Mouse (Mus musculus): Measurements from ENCODE around the gene Olfr978. TPM values are rescaled to one million over a fixed set of nuclear protein-coding genes. Genes with fewer than 3 reads are reported as not detected.
"Not testable (repeated sequence)": the region's sequence is repeated elsewhere in the genome, so short reads cannot be mapped to it uniquely, and the experiment has no call there.

Gene Olfr978
- not detected in 2 replicates for polyA plus RNA-seq (2014; fragmentation: Nextera tagmentation; extraction: Ambion mirVana)

GRCm38 (mm10) chr9:39991813-39992212, at the start of gene Olfr978:
Olfr978 (plus strand) TSS chr9:39992113.
- H3K4me3 ChIP-seq (ENCODE audit: low read depth, low read length), result no peak within 1 kb of the TSS
- H3K9me3 ChIP-seq (ENCODE audit: control insufficient read depth, low read length), result no peaks in the 10 kb centered on the region
- ATAC-seq (replicated peaks; ENCODE audit: low FRiP score) (no peak), DNase-seq (ENCODE audit: low spot score) (no peak)
- H3K27me3 ChIP-seq (replicated peaks; ENCODE audit: control insufficient read depth, insufficient read depth, low read length), result no peaks in the 10 kb centered on the region
- H3K4me2 ChIP-seq, result no peak within 1 kb of the TSS
- no peak within 1 kb of the TSS for H3K27ac ChIP-seq (ENCODE audit: low read depth, low read length)
- no peak within 1 kb of the TSS for H3K9ac ChIP-seq (ENCODE audit: low read depth, low read length)
- no peaks in the 10 kb centered on the region for H3K36me3 ChIP-seq (ENCODE audit: control insufficient read depth, insufficient read depth, low read length)
- H3K4me1 ChIP-seq (replicated peaks; ENCODE audit: control insufficient read depth, insufficient read depth, low read length), result no peaks in the 10 kb centered on the region
- 81% methylated on average over 2 of the region's 2 CpGs for WGBS

GRCm38 (mm10) chr9:39951946-39952345, 40.0 kb upstream of the Olfr978 start, which contains the start of gene Olfr975:
Olfr975 (minus strand) TSS chr9:39952046.
- H3K9me3 ChIP-seq (ENCODE audit: control insufficient read depth, low read length), result no peaks in the 10 kb centered on the region
- H3K36me3 ChIP-seq (ENCODE audit: control insufficient read depth, insufficient read depth, low read length), result no peaks in the 10 kb centered on the region
- no peaks in the 10 kb centered on the region for H3K4me1 ChIP-seq (replicated peaks; ENCODE audit: control insufficient read depth, insufficient read depth, low read length)
- WGBS, result 54% methylated on average over 1 of the region's 1 CpGs
- no peak within 1 kb of the TSS for H3K9ac ChIP-seq (ENCODE audit: low read depth, low read length)
- H3K27me3 ChIP-seq (replicated peaks; ENCODE audit: control insufficient read depth, insufficient read depth, low read length), result no peaks in the 10 kb centered on the region
- no peak within 1 kb of the TSS for H3K27ac ChIP-seq (ENCODE audit: low read depth, low read length)
- no peak for ATAC-seq (replicated peaks; ENCODE audit: low FRiP score)
- no peak within 1 kb of the TSS for H3K4me2 ChIP-seq
- no peak within 1 kb of the TSS for H3K4me3 ChIP-seq (ENCODE audit: low read depth, low read length)
- DNase-seq (ENCODE audit: low spot score), result no peak

- not testable (repeated sequence) for DNase-seq (ENCODE audit: low spot score); H3K27ac ChIP-seq (ENCODE audit: low read depth, low read length); H3K9ac ChIP-seq (ENCODE audit: low read depth, low read length); H3K4me2 ChIP-seq; H3K4me3 ChIP-seq (ENCODE audit: low read depth, low read length); H3K4me1 ChIP-seq (replicated peaks; ENCODE audit: control insufficient read depth, insufficient read depth, low read length); H3K36me3 ChIP-seq (ENCODE audit: control insufficient read depth, insufficient read depth, low read length); H3K27me3 ChIP-seq (replicated peaks; ENCODE audit: control insufficient read depth, insufficient read depth, low read length); H3K9me3 ChIP-seq (ENCODE audit: control insufficient read depth, low read length); ATAC-seq (replicated peaks; ENCODE audit: low FRiP score)
- WGBS, result 82% methylated on average over 7 of the region's 9 CpGs
Measured at GRCm38 (mm10) chr9:39961033-39961432, 30.9 kb upstream of the Olfr978 start, which contains the start of gene Olfr976. Olfr976 (minus strand) TSS chr9:39961133.

- H3K27me3 ChIP-seq (replicated peaks; ENCODE audit: control insufficient read depth, insufficient read depth, low read length); H3K4me2 ChIP-seq; H3K9me3 ChIP-seq (ENCODE audit: control insufficient read depth, low read length); H3K4me3 ChIP-seq (ENCODE audit: low read depth, low read length); H3K9ac ChIP-seq (ENCODE audit: low read depth, low read length); H3K4me1 ChIP-seq (replicated peaks; ENCODE audit: control insufficient read depth, insufficient read depth, low read length); H3K36me3 ChIP-seq (ENCODE audit: control insufficient read depth, insufficient read depth, low read length); ATAC-seq (replicated peaks; ENCODE audit: low FRiP score); H3K27ac ChIP-seq (ENCODE audit: low read depth, low read length); DNase-seq (ENCODE audit: low spot score): not testable (repeated sequence)
- WGBS, result 76% methylated on average over 1 of the region's 1 CpGs
Measured at GRCm38 (mm10) chr9:39976581-39977145, 15.2 kb upstream of the Olfr978 start.

GRCm38 (mm10) chr9:40003365-40003764, 11.5 kb downstream of the Olfr978 start, which contains the start of gene Olfr979:
Olfr979 (minus strand) TSS chr9:40003465.
- Histone ChIP-seq H3K9ac (ENCODE audit: low read depth, low read length) (no peak within 1 kb of the TSS), H3K4me1 (replicated peaks; ENCODE audit: control insufficient read depth, insufficient read depth, low read length) (no peaks in the 10 kb centered on the region), H3K4me3 (ENCODE audit: low read depth, low read length) (no peak within 1 kb of the TSS), H3K36me3 (ENCODE audit: control insufficient read depth, insufficient read depth, low read length) (no peaks in the 10 kb centered on the region), H3K27ac (ENCODE audit: low read depth, low read length) (no peak within 1 kb of the TSS), H3K27me3 (replicated peaks; ENCODE audit: control insufficient read depth, insufficient read depth, low read length) (no peaks in the 10 kb centered on the region), H3K4me2 (no peak within 1 kb of the TSS), H3K9me3 (ENCODE audit: control insufficient read depth, low read length) (no peaks in the 10 kb centered on the region)
- ATAC-seq (replicated peaks; ENCODE audit: low FRiP score), result no peak
- no peak for DNase-seq (ENCODE audit: low spot score)
- WGBS, result 87% methylated on average over 1 of the region's 1 CpGs

- Histone ChIP-seq H3K36me3 (ENCODE audit: control insufficient read depth, insufficient read depth, low read length) (no peaks in the 10 kb centered on the region), H3K9me3 (ENCODE audit: control insufficient read depth, low read length) (no peaks in the 10 kb centered on the region), H3K4me2 (no peak within 1 kb of the TSS), H3K4me1 (replicated peaks; ENCODE audit: control insufficient read depth, insufficient read depth, low read length) (no peaks in the 10 kb centered on the region), H3K27me3 (replicated peaks; ENCODE audit: control insufficient read depth, insufficient read depth, low read length) (no peaks in the 10 kb centered on the region), H3K4me3 (ENCODE audit: low read depth, low read length) (no peak within 1 kb of the TSS), H3K9ac (ENCODE audit: low read depth, low read length) (no peak within 1 kb of the TSS), H3K27ac (ENCODE audit: low read depth, low read length) (no peak within 1 kb of the TSS)
- ATAC-seq (replicated peaks; ENCODE audit: low FRiP score) (no peak), DNase-seq (ENCODE audit: low spot score) (no peak)
- 86% methylated on average over 1 of the region's 1 CpGs for WGBS
Measured at GRCm38 (mm10) chr9:40009482-40009881, 17.6 kb downstream of the Olfr978 start, which contains the start of gene Olfr980. Olfr980 (minus strand) TSS chr9:40009582.

GRCm38 (mm10) chr9:40021164-40021563, 29.3 kb downstream of the Olfr978 start, which contains the start of gene Olfr981:
Olfr981 (plus strand) TSS chr9:40021464.
- Histone ChIP-seq H3K4me2 (no peak within 1 kb of the TSS), H3K4me3 (ENCODE audit: low read depth, low read length) (no peak within 1 kb of the TSS), H3K9ac (ENCODE audit: low read depth, low read length) (no peak within 1 kb of the TSS), H3K27ac (ENCODE audit: low read depth, low read length) (no peak within 1 kb of the TSS), H3K9me3 (ENCODE audit: control insufficient read depth, low read length) (no peaks in the 10 kb centered on the region), H3K4me1 (replicated peaks; ENCODE audit: control insufficient read depth, insufficient read depth, low read length) (no peaks in the 10 kb centered on the region), H3K36me3 (ENCODE audit: control insufficient read depth, insufficient read depth, low read length) (no peaks in the 10 kb centered on the region), H3K27me3 (replicated peaks; ENCODE audit: control insufficient read depth, insufficient read depth, low read length) (no peaks in the 10 kb centered on the region)
- WGBS, result 66% methylated on average over 2 of the region's 2 CpGs
- ATAC-seq (replicated peaks; ENCODE audit: low FRiP score) (no peak), DNase-seq (ENCODE audit: low spot score) (no peak)

Data from liver, embryonic 11.5 days (tissue).